Mouse (Mus musculus) brain, embryonic 18.5 days (tissue): Measurements from ENCODE around the gene Aacs.
A peak's percentile ranks its signal among the peaks of the same experiment; 100 is the strongest.

Experiments
- DNase-seq: peaks from one replicate; pipeline ENCODE4 v3.0.0-alpha.2; 2012; ENCODE audit warnings: low read depth, low spot score

Gene Aacs

GRCm38 (mm10) chr5:125492379-125493092, 16.9 kb downstream of the Aacs start:
- no peak for DNase-seq

- DNase-seq = no peak
Measured at GRCm38 (mm10) chr5:125493093-125493423, 17.4 kb downstream of the Aacs start.

GRCm38 (mm10) chr5:125495655-125496054, 20.0 kb downstream of the Aacs start:
- no peak for DNase-seq

GRCm38 (mm10) chr5:125497821-125498600, 22.4 kb downstream of the Aacs start:
- DNase-seq = peak; percentile 22

GRCm38 (mm10) chr5:125501505-125501904, 25.9 kb downstream of the Aacs start:
- no peak for DNase-seq

- DNase-seq = no peak
Measured at GRCm38 (mm10) chr5:125502186-125502585, 26.6 kb downstream of the Aacs start.

- DNase-seq = no peak
Measured at GRCm38 (mm10) chr5:125503628-125504027, 28.0 kb downstream of the Aacs start.

GRCm38 (mm10) chr5:125504692-125505091, 29.1 kb downstream of the Aacs start:
- DNase-seq = no peak

GRCm38 (mm10) chr5:125505968-125506367, 30.4 kb downstream of the Aacs start:
- no peak for DNase-seq

- DNase-seq = no peak
Measured at GRCm38 (mm10) chr5:125507582-125507981, 32.0 kb downstream of the Aacs start.

GRCm38 (mm10) chr5:125508006-125508405, 32.4 kb downstream of the Aacs start:
- no peak for DNase-seq

- no peak for DNase-seq
Measured at GRCm38 (mm10) chr5:125509541-125509940, 33.9 kb downstream of the Aacs start.

GRCm38 (mm10) chr5:125515006-125515405, 39.4 kb downstream of the Aacs start:
- DNase-seq = no peak

GRCm38 (mm10) chr5:125518640-125519039, 43.0 kb downstream of the Aacs start:
- no peak for DNase-seq

GRCm38 (mm10) chr5:125520930-125521590, 45.4 kb downstream of the Aacs start:
- no peak for DNase-seq

GRCm38 (mm10) chr5:125523361-125523760, 47.7 kb downstream of the Aacs start:
- DNase-seq = no peak

- no peak for DNase-seq
Measured at GRCm38 (mm10) chr5:125525516-125525915, 49.9 kb downstream of the Aacs start.

GRCm38 (mm10) chr5:125526464-125526863, 50.9 kb downstream of the Aacs start:
- DNase-seq = no peak

GRCm38 (mm10) chr5:125529109-125529508, 53.5 kb downstream of the Aacs start:
- DNase-seq = no peak

- DNase-seq = no peak
Measured at GRCm38 (mm10) chr5:125531634-125532033, 56.0 kb downstream of the Aacs start, which contains the start of gene Tmem132b. TSS of gene Tmem132b (plus strand) at chr5:125531774.

- DNase-seq = no peak
Measured at GRCm38 (mm10) chr5:125532191-125532544, 56.6 kb downstream of the Aacs start.

GRCm38 (mm10) chr5:125532545-125533224, 57.1 kb downstream of the Aacs start:
- no peak for DNase-seq
